Mouse (Mus musculus) right cerebral cortex, postnatal 36 days (tissue): ENCODE measurements at regions not wholly inside any gene's neighbourhood (a gene's known extent, or its start where the extent isn't known, plus 50 kb on each side); places are given as distances from the start of the nearest gene placed in this dataset.
A peak's percentile ranks its signal among the peaks of the same experiment; 100 is the strongest.

Experiments
- DNase-seq, 2 experiments: peaks; one replicate each; pipeline ENCODE4 v3.0.0; 2022; ENCODE audit warnings: low spot score in 2 of 2, mixed read lengths in 1 of 2

DNA sequence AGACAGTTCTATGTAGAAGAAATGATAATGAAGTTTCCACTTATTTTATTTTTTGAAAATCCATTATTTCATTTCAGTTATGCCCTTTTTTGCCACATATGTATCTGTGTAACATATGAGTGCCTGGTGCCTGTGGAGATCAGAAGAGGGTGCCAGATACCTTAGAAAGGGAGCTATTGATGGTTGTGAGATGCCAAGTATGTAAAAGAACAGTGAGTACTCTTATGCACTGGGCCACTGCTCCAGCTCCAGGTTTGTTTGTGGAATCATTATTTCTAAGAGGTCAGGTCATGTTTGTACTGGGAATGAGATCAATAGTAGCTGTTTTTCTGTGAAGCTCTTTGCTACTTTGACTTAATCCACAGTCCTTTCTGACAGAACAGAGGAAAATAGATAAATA, 68.1 kb downstream of the Cenpw start:
- DNase-seq = no peak

DNA sequence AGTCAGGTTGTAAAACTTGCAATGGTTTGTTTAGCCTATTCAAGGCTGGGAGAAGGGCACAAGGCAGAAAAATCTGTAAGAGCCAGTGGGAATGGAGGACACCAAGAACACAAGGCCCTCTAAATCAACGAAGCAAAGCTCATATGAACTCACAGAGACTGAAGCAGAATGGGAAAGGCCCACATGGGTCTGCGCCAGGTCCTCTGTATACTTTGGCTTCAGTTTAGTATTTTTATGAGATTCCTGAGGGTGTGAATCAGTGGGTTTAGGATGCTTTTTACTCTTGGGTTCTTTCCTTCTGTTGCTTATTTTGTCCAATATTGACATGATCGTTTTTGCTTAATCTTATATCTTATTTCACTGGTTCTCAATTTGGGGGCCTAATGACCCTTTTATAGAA, 90.0 kb downstream of the Cenpw start:
- DNase-seq = no peak

DNA sequence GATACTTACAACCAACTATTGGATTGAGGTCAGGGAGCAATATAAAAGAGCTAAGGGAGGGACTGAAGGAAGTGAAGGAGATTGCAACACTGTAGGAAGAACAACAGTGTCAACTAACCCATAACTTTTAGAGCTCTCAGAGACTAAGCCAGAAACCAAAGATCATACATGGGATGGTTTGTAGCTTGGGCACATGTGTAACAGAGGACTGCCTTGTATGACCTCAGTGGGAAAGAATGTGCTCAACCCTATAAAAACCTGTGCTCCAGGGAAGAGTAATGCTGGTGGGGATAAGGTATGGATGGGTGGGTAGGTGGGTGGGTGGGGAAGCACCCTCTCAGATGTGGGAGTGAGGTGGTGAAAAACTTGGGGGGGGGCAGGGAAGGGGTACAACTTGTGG, 97.9 kb downstream of the Cenpw start:
- no peak for DNase-seq

DNA sequence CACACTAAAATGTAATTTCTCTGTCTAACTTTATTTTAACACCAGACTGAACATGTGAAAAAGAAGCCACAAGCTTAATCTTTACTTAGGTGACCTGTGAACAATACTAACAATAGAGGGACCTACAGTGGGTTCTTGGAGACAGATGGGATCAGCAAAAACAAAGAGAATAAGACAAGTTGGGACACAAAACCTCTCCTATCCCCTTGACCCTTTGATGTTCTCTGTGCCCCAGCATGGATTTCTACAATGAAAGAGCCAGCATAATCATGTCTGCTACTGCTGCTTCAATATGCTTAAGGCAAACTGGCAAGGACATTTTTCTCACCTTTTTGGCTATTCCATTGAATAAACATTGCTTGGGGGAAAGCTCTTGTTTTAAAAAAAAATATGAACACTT, 105.8 kb downstream of the Cenpw start:
- DNase-seq = no peak

DNA sequence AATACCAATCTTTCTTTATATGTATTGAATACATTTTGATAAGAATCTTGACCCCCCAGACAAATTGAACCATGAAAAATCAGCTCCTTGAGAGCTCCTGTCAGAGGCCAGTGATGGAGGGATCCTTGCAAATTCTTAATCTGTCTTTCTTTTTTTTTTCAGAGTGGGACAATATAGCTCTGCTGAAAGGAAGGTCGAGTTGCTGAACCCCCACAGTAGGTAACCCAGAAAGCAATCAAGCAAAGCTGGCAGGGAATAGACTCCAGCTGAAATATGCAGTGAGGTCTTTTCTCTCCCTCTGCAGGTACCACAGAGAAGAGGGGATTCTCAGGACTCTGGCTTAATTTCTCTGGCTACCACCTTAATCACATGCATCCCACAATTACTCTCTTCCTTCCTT, 108.8 kb downstream of the Cenpw start:
- DNase-seq = no peak

DNA sequence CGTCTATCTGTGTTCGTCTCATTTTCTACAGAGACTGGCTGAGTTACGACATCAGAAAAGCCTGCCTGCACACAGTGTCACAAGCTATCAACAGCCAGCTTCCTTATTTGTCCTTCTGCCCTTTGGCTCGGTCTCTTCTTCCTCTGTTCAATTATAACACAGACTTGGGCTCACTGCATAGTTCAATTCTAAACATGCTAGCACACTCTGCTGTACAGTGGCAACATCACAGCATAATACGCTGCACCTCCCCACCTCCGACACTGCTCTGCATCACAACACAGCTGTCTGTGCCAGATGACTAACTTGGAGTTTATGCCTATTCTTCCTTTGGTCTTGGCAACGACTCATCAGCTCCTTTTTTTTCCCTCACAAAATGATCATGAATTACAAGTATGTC, 111.0 kb downstream of the Cenpw start:
- DNase-seq = peak; percentile 34 to 44

DNA sequence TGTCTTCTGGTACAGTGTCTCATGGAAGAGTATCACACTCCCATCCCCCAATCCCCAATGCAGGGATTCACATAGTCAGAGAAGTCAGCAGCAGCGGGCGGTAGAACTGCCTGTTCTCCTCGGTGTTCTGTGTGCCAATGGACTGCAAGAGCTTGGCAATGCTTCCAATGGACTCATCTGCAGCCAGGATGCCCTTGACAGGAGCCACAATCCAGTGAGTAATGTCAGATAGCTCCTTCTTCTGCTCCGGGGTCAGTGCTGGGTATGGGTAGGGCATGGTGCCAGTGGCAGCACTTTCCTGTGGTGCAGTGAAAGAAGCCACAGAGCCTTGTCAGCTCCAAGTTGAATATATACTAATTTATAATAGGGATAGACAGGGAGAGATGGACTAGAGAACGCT, 115.3 kb downstream of the Cenpw start:
- no peak for DNase-seq

DNA sequence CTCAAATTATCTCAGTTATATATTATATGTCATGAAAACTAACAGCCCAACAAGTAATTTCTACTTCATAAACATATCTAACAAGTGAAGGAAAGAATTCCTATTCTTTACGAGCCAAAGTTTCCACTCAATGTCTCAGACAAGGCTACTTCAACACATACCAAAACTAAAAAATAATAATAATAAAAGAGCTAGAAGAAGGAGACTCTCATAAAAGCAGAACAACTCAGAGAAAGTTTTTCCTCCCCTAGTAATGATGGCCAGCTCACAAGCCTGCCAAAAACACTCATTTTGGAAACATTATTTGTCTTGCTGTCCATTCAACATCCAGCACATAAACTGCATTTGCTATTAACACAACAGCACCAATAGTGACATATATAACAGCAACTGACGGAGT, 133.7 kb downstream of the Cenpw start:
- no peak for DNase-seq

DNA sequence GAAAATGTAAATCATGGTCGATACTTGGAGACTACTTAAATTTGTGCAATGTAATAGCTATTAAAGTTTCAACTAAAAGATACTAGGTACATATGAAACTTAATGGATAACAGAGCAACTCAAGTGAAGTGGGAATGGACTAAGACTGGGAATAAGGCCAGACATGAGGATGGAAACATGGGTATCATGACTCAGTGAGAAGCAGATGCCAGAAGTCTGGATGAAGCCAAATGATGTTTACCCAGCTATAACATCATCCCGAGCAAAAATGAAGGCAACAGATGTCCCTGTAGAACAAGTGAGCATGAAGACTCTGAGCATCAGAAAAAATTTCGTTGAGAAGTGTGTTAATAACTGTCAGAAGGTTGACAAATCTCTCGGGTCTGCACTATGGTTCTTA, 169.7 kb downstream of the Cenpw start:
- peak in 1 of 2 experiments; percentile 8 for DNase-seq

DNA sequence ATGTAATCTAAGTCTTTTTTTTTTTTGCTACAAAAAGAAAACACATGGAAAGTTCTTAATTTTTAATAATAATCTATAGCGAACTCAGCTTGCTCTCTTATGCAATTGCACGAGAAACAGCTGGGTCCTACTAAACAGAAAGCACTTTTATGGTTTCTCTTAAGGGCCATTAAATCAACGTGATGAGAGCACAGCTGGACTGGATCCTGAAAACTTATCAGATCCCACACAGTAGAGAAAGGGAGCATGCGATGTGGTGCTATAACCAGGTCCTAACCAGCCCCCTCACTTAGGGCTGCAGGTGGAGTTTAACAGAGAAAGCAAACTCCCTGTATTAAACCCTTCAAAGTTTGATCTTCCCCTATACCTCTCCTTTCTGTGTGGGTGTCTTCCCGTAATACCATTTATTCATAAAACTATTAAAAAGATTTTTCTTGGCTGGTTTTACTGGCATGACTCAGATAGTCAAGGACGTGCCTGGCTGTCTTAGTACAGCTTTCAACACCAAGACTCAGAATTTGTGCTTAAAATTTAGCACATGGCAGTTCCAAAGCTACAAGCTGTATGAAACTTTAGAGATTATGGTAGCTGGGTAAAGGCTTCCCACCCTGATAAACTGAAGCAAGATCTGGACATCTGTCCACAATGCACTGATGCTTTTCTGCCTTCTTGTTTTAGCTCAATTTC, 197.3 kb downstream of the Cenpw start:
- no peak for DNase-seq

DNA sequence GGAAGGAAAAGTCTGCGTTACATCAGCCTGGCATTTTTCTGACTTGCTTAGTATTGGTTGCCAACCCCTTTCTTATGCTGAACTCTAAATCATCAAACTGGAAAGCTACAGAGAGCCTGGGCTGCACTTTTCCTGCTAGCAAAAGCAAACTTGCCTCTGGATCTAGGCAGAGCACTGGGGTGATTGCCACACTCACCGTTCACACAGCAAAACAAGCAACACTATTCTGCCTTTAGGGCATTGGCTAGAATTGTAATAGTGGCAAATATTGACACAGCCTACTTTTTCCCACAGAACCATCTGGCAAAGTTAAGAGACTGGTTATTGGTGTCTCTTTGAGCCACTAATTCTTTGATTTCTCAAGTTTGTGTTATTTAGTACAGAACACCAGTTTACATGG, 199.5 kb downstream of the Cenpw start:
- no peak for DNase-seq

DNA sequence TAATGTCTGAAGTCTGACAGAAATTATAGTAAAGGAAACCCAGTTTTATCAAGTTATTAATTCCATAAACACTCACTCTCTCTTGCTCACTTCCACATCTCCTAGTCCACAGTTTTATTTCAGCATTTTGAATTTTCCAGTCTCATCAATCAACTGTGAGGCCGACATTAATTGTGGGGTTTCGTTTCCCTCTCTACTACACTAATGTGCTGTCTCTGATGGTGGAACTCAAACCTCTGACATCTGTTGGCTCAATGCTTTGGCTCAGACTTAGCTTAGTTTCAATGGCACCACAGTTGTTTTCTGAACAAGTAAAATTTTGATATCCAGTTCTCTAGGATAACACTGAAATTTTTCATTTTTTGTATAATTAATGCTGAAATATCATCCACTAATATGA, 218.8 kb downstream of the Cenpw start:
- no peak for DNase-seq
